Mouse (Mus musculus): ENCODE measurements around the gene Prdm1. TPM values are rescaled to one million over a fixed set of nuclear protein-coding genes. Genes with fewer than 3 reads are reported as not detected.

The Prdm1 gene
- total RNA-seq, 2 experiments from 2014 or later: 1.8 to 2.9 TPM

DNA sequence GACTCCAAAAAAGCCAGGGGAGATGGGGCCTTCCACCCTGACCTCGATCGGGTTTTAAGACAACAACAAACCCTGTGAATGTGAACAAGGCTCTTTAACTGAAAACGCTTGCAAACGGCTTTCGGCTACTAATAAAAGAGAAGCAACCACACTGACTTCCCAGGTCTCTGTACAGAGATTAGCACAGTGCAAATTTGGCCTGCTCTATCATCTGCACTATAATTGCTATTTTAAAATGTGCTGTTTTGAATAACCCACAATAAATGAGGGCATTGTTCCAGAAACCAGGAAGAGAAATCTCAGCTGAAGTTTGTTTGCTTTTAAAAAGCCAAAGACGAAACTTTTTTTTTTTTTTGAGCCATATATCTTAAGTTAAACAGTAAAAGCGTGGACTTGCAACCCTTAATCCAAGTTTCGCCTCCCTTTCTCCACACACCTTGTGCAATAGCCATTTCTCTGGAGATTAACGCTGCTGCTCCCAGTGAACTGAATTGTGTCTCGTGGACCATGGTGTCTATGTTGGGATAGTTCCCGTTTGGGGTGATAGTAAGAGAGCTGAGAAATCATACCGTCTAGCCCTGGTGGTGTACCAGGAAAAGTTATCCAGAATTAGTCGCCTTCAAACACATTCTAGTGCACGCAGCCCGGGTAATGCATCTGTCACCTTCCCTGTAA lies 34.3 kb downstream of the Prdm1 start:
- DNase-seq (ENCODE audit: low spot score): no peak
- intact Hi-C loops (cut with DNase I): no loop called here

DNA sequence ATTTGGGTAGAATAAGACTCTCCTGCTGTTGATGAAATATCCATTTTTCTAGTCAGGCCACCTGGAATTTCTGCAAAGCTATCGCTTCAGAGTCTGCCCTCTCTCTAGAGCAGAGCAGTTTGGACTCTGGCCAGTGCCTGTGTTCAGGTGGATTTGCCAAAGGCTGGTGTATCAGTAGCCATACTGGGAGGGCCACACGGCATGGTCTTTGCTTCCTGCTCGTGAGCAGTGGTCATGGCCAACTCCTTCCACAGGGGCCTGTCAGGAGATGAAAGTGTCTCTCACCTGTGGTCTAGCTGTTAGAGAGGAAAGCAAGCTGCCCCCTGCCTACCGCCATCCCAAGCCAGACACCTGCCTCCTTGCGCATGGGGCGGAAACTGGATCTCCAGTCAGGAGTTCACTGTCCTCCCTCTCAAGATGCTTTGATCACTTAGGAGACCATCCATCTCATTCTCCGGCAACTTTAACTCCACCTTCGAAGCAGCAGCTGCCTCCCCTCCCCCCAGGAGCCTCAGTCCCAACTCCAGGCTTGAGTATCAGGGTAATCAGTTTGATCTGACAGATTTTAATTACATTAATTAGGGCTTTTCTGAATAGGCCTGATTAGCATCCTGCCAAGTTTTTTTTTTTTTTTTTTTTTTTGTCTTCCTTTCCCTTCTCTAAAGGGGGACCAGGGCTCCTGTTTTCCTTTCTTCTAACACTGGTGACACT lies 35.3 kb downstream of the Prdm1 start:
- intact Hi-C loops (cut with DNase I): no loop called here
- no peak for DNase-seq (ENCODE audit: low spot score)

- no peak for DNase-seq (ENCODE audit: low spot score)
- intact Hi-C loops (cut with DNase I): no loop called here
Observed at GRCm38 (mm10) chr10:44490899-44491422, 37.3 kb downstream of the Prdm1 start.

- intact Hi-C loops (cut with DNase I): no loop called here
- no peak for DNase-seq (ENCODE audit: low spot score)
Observed at GRCm38 (mm10) chr10:44487132-44487531, 41.2 kb downstream of the Prdm1 start.

DNA sequence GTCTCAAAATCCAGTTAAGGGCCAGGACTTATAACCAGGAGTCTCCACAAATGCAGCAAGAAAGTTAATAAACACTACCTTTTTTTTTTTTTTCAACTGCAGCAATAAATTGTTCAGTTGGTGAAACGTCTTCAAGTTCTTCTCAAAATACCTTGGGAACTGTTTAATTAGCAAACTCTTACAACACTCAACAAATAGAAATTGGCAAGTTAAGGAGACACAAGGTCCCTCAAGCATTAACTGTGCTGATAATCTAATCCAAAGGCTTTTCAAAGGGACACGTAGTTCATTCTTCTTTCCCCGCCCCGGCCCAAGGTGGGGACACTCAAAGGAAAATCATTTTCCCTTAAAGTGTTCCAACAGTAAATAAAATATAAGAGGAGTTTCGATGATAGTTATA lies 44.2 kb downstream of the Prdm1 start:
- intact Hi-C loops (cut with DNase I): no loop called here
- DNase-seq (ENCODE audit: low spot score): no peak

- intact Hi-C loops (cut with DNase I): no loop called here
- DNase-seq (ENCODE audit: low spot score): no peak
Observed at GRCm38 (mm10) chr10:44483116-44483515, 45.2 kb downstream of the Prdm1 start.

GRCm38 (mm10) chr10:44481379-44481778 lies 46.9 kb downstream of the Prdm1 start:
- intact Hi-C loops (cut with DNase I): no loop called here
- DNase-seq (ENCODE audit: low spot score): no peak

GRCm38 (mm10) chr10:44479286-44479685 lies 49.0 kb downstream of the Prdm1 start:
- DNase-seq (ENCODE audit: low spot score): no peak
- intact Hi-C loops (cut with DNase I): no loop called here

GRCm38 (mm10) chr10:44478091-44478490 lies 50.2 kb downstream of the Prdm1 start:
- intact Hi-C loops (cut with DNase I): no loop called here
- DNase-seq (ENCODE audit: low spot score): no peak

DNA sequence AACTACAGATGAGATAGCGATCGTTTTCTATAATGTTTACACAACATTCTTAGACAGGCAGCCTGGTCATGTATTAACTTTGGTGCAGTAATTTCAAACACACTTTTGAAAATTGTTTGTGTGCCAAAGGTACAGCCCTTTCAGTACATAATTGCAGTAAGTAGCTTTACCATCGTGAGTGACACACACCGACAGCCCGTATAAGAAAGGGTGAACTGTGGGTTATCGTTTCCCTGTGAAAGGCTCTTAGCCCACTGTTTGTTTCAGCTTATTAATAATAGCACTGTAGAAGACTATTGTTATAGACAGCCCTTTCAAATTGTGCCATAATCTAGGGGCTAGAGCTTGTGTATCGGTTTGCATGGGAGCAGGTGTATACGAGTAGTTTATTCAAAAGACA lies 51.1 kb downstream of the Prdm1 start:
- intact Hi-C loops (cut with DNase I): no loop called here

GRCm38 (mm10) chr10:44476523-44476922 lies 51.8 kb downstream of the Prdm1 start:
- intact Hi-C loops (cut with DNase I): no loop called here
- no peak for DNase-seq (ENCODE audit: low spot score)

More for the DNA sequence above, 51.1 kb downstream of the Prdm1 start:
- no peak for DNase-seq (ENCODE audit: low spot score)

GRCm38 (mm10) chr10:44475376-44475775 lies 52.9 kb downstream of the Prdm1 start:
- no peak for DNase-seq (ENCODE audit: low spot score)
- intact Hi-C loops (cut with DNase I): no loop called here

- intact Hi-C loops (cut with DNase I): no loop called here
- no peak for DNase-seq (ENCODE audit: low spot score)
Observed at GRCm38 (mm10) chr10:44474256-44474655, 54.0 kb downstream of the Prdm1 start.

DNA sequence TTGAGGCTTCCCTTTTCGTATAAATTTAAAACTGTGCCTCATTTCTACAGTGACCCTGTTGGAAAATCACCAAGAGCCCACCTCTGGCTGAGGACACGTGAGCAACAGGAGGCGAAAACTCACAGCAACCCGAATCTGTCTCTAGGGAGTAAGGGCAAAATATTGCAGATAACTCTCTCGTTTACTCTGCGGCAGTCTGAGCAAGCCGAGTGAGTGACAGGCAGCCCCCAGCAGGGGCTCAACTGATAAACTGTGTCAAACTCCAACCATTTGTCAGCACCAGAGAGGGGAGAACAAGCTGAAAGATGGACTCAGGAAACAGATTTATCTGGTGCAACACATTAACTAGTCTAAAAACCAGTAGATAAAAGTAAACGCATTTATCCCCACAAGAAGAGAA lies 62.7 kb downstream of the Prdm1 start:
- intact Hi-C loops (cut with DNase I): no loop called here

DNA sequence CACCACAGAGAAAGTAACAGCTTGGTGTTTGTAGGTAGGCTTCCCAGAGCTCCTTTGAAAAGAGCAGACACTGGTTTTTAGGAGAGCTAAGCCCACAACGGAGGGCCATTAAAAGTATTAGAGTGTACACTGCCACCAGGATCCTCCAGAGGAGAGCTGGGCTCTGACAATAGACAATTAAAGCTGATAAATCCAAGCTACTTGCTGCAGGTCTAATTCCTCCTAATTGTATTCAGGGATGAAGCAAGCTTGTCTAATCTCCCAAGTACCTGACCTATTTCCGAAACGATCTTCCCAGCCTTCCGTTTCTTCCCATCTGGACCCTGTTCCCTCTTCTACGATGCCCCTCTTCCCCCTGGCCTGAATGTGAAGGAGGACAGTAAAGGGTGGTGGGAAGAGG lies 63.7 kb downstream of the Prdm1 start:
- DNase-seq (ENCODE audit: low spot score): no peak
- intact Hi-C loops (cut with DNase I): no loop called here

More for the DNA sequence above, 62.7 kb downstream of the Prdm1 start:
- no peak for DNase-seq (ENCODE audit: low spot score)

GRCm38 (mm10) chr10:44463856-44464255 lies 64.4 kb downstream of the Prdm1 start:
- intact Hi-C loops (cut with DNase I): no loop called here
- DNase-seq (ENCODE audit: low spot score): no peak

DNA sequence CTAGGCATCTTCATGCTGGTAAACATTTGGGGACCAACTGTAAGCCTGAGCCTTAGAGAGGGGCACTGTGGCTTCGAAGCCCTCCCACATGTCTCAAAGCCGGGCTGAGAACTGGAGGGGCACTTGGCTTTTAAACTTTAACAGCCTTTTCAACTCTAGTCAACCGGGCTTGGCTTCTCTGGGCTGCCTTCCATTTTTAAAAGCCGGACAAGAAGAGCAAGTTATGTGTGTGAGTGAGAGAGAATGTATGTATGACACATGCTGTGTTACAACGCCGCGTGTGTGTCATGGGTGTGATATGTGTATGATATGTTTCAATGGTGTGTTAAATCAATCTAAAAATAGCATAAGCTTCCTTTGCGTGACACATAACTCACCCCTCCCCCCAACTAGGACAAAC lies 66.0 kb downstream of the Prdm1 start:
- no peak for DNase-seq (ENCODE audit: low spot score)
- intact Hi-C loops (cut with DNase I): no loop called here

GRCm38 (mm10) chr10:44461063-44461462 lies 67.2 kb downstream of the Prdm1 start:
- intact Hi-C loops (cut with DNase I): no loop called here
- DNase-seq (ENCODE audit: low spot score): no peak

DNA sequence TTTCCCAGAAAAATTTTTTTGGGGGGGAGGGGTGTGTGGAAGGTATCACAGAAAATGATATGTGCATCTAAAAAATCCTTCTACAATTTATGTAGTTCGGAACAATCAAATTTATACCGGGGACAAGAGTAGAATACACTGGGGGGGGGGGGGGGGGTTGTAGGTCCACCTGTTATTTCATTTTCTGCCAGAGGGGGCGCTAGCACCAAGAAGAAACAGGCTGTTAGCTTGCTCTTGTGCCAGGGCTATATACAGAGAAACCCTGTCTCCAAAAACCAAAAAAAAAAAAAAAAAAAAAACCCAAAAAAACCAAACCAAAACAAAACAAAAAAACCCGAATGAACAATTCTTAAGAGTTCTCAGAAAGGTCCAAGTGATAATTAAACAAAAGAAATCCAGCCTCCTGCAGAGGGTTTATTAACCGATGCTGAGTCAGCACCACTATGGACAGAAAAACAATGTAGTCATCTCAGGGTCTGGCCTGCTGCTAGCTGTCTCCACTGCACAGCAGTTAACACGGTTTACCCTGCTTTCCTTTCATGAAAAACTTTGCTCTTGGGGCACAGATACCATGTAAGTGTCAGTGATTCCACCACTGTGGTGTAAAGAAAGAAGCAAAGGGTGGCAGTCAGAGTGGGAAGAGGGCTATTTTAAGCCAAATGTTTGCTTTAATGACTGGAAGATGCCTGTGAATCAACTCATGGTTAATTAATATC lies 68.0 kb downstream of the Prdm1 start:
- intact Hi-C loops (cut with DNase I): no loop called here
- DNase-seq (ENCODE audit: low spot score): no peak

GRCm38 (mm10) chr10:44459321-44460000 lies 68.8 kb downstream of the Prdm1 start:
- no peak for DNase-seq (ENCODE audit: low spot score)
- intact Hi-C loops (cut with DNase I): loop anchor here (2.0 to 5.0 kb wide), 4 partner anchors 69 to 588 kb away; partner anchors contain the start of gene Prdm1
